Mouse (Mus musculus) myocyte (in vitro differentiated cells): ENCODE measurements around the gene Ikbke. TPM values are rescaled to one million over a fixed set of nuclear protein-coding genes. Genes with fewer than 3 reads are reported as not detected.

Experiments
- H3K27me3 ChIP-seq: one replicate; pipeline ENCODE4 v1.6.1; 2011; ENCODE audit not compliant: control insufficient read depth, insufficient read depth, insufficient read length
- H3K36me3 ChIP-seq: one replicate; pipeline ENCODE4 v1.6.1; 2011; ENCODE audit not compliant: control insufficient read depth, insufficient read depth
- H3K4me2 ChIP-seq: one replicate; pipeline ENCODE4 v1.6.1; 2011; ENCODE audit warnings: low read depth, control low read depth
- H3K4me3 ChIP-seq: one replicate; pipeline ENCODE4 v1.5.1; 2011; ENCODE audit warnings: mild to moderate bottlenecking, control low read depth, moderate library complexity
- H3K79me2 ChIP-seq: one replicate; pipeline ENCODE4 v1.6.1; 2011; ENCODE audit not compliant: control insufficient read depth, insufficient read depth
- H3ac ChIP-seq: one replicate; pipeline ENCODE4 v1.6.1; 2011; ENCODE audit not compliant: control insufficient read depth, insufficient read length
- CEBPB ChIP-seq: IDR thresholded peaks from 2 replicates; pipeline ENCODE4 v1.6.1; 2011; ENCODE audit warnings: mild to moderate bottlenecking, moderate library complexity; ENCODE audit not compliant: poor library complexity, insufficient read depth, severe bottlenecking
- E2F4 ChIP-seq: IDR thresholded peaks from one replicate; pipeline ENCODE4 v1.6.1; 2011; ENCODE audit warnings: mild to moderate bottlenecking, control low read depth, moderate library complexity; ENCODE audit not compliant: insufficient read depth
- MAX ChIP-seq: IDR thresholded peaks from one replicate; pipeline ENCODE4 v1.6.1; 2011; ENCODE audit warnings: low read depth, mild to moderate bottlenecking, control low read depth
- MYOD1 ChIP-seq, 3 experiments: IDR thresholded peaks; one replicate each; pipeline ENCODE4 v1.6.1; 2011; ENCODE audit warnings: control low read depth in 2 of 3, low read depth in 2 of 3, mild to moderate bottlenecking in 2 of 3, moderate library complexity in 1 of 3; ENCODE audit not compliant: insufficient read length in 2 of 3, control insufficient read depth in 1 of 3
- MYOG ChIP-seq, 3 experiments: IDR thresholded peaks; one replicate each; pipeline ENCODE4 v1.6.1; 2011; ENCODE audit warnings: control low read depth in 2 of 3, low read depth in 2 of 3, mild to moderate bottlenecking in 2 of 3; ENCODE audit not compliant: insufficient read length in 2 of 3, control insufficient read depth in 1 of 3, insufficient read depth in 1 of 3
- POLR2A ChIP-seq: IDR thresholded peaks from one replicate; pipeline ENCODE4 v1.6.1; 2011; ENCODE audit warnings: low read depth, mild to moderate bottlenecking, control low read depth, moderate library complexity; ENCODE audit not compliant: insufficient read length
- POLR2AphosphoS2 ChIP-seq: IDR thresholded peaks from one replicate; pipeline ENCODE4 v1.6.1; 2011; ENCODE audit warnings: low read depth, control low read depth; ENCODE audit not compliant: insufficient read length
- REST ChIP-seq: IDR thresholded peaks from one replicate; pipeline ENCODE4 v1.6.1; 2011; ENCODE audit warnings: mild to moderate bottlenecking, control low read depth, moderate library complexity; ENCODE audit not compliant: insufficient read depth, insufficient read length
- SRF ChIP-seq: IDR thresholded peaks from one replicate; pipeline ENCODE4 v1.6.1; 2011; ENCODE audit warnings: low read depth; ENCODE audit not compliant: control insufficient read depth, insufficient read length
- TCF12 ChIP-seq: IDR thresholded peaks from one replicate; pipeline ENCODE4 v1.6.1; 2011; ENCODE audit warnings: mild to moderate bottlenecking, control low read depth; ENCODE audit not compliant: poor library complexity, insufficient read depth, severe bottlenecking
- TCF3 ChIP-seq: IDR thresholded peaks from one replicate; pipeline ENCODE4 v1.6.1; 2011; ENCODE audit warnings: low read depth, control low read depth; ENCODE audit not compliant: insufficient read length
- USF1 ChIP-seq: IDR thresholded peaks from one replicate; pipeline ENCODE4 v1.6.1; 2011; ENCODE audit warnings: low read depth, mild to moderate bottlenecking, control low read depth, moderate library complexity
- polyA plus RNA-seq: library from polyadenylated mRNA; unstranded; fragments of >200 nt; fragmentation: generic; extraction: Trizol; gene quantifications from one replicate; pipeline ENCODE4 v1.2.1, GENCODE M21; 2012; ENCODE audit warnings: missing spikeins

The Ikbke gene
- polyA plus RNA-seq, 1 experiment: 1.7 TPM

- no peak overlapping the region for H3ac ChIP-seq
- no peaks in the 10 kb centered on the region for H3K79me2 ChIP-seq
- TF ChIP-seq MYOD1 (IDR thresholded peaks at IDR 0.05; ENCODE audit: control insufficient read depth in 1 of 3, insufficient read length in 2 of 3, low read depth in 2 of 3) (no peak), USF1 (no peak), TCF3 (no peak), E2F4 (no peak), SRF (no peak), MAX (no peak), POLR2AphosphoS2 (no peak), CEBPB (no peak)
- no peaks in the 10 kb centered on the region for H3K36me3 ChIP-seq
- H3K4me2 ChIP-seq: no peak overlapping the region
- H3K4me3 ChIP-seq: no peak overlapping the region
- no peaks in the 10 kb centered on the region for H3K27me3 ChIP-seq
These were observed 66.0 kb downstream of the Ikbke start for GRCm38 (mm10) chr1:131213361-131213760.

- no peak overlapping the region for H3ac ChIP-seq
- no peak overlapping the region for H3K4me3 ChIP-seq
- H3K79me2 ChIP-seq: no peaks in the 10 kb centered on the region
- no peaks in the 10 kb centered on the region for H3K36me3 ChIP-seq
- H3K4me2 ChIP-seq: no peak overlapping the region
- no peak for TF ChIP-seq REST
- no peak for TF ChIP-seq E2F4
- no peak for TF ChIP-seq MYOD1 (IDR thresholded peaks at IDR 0.05; ENCODE audit: control insufficient read depth in 1 of 3, insufficient read length in 2 of 3, low read depth in 2 of 3)
- TF ChIP-seq MAX: no peak
- no peak for TF ChIP-seq TCF3
- TF ChIP-seq POLR2A: no peak
- no peak for TF ChIP-seq SRF
- no peak for TF ChIP-seq TCF12
- TF ChIP-seq MYOG (IDR thresholded peaks at IDR 0.05; ENCODE audit: control insufficient read depth in 1 of 3, insufficient read depth in 1 of 3, insufficient read length in 2 of 3, low read depth in 2 of 3): no peak
- TF ChIP-seq USF1: no peak
- no peak for TF ChIP-seq CEBPB
- TF ChIP-seq POLR2AphosphoS2: no peak
- H3K27me3 ChIP-seq: no peaks in the 10 kb centered on the region
These were observed 66.5 kb downstream of the Ikbke start for GRCm38 (mm10) chr1:131212956-131213355.

GRCm38 (mm10) chr1:131211655-131212054 lies 67.8 kb downstream of the Ikbke start:
- TF ChIP-seq POLR2AphosphoS2: no peak
- TF ChIP-seq TCF3: no peak
- no peak for TF ChIP-seq MYOG (IDR thresholded peaks at IDR 0.05; ENCODE audit: control insufficient read depth in 1 of 3, insufficient read depth in 1 of 3, insufficient read length in 2 of 3, low read depth in 2 of 3)
- TF ChIP-seq MAX: no peak
- no peak for TF ChIP-seq SRF
- no peak for TF ChIP-seq POLR2A
- TF ChIP-seq REST: no peak
- no peak for TF ChIP-seq E2F4
- no peak for TF ChIP-seq TCF12
- Histone ChIP-seq H3ac (no peak overlapping the region), H3K27me3 (no peaks in the 10 kb centered on the region), H3K36me3 (no peaks in the 10 kb centered on the region), H3K79me2 (no peaks in the 10 kb centered on the region), H3K4me3 (no peak overlapping the region), H3K4me2 (no peak overlapping the region)

GRCm38 (mm10) chr1:131209971-131210426 lies 69.4 kb downstream of the Ikbke start:
- no peak overlapping the region for H3K4me2 ChIP-seq
- H3K36me3 ChIP-seq: no peaks in the 10 kb centered on the region
- no peaks in the 10 kb centered on the region for H3K27me3 ChIP-seq
- TF ChIP-seq SRF: no peak
- TF ChIP-seq CEBPB: peak; percentile 31; the same call in 1 of the 2 replicates
- TF ChIP-seq MYOD1 (IDR thresholded peaks at IDR 0.05; ENCODE audit: control insufficient read depth in 1 of 3, insufficient read length in 2 of 3, low read depth in 2 of 3): peak; percentile 24 to 62 (median 57)
- TF ChIP-seq MYOG (IDR thresholded peaks at IDR 0.05; ENCODE audit: control insufficient read depth in 1 of 3, insufficient read depth in 1 of 3, insufficient read length in 2 of 3, low read depth in 2 of 3): peak; percentile 3 to 86 (median 54)
- H3K4me3 ChIP-seq: no peak overlapping the region
- no peaks in the 10 kb centered on the region for H3K79me2 ChIP-seq
- H3ac ChIP-seq: no peak overlapping the region

GRCm38 (mm10) chr1:131208800-131209199 lies 70.6 kb downstream of the Ikbke start:
- no peaks in the 10 kb centered on the region for H3K79me2 ChIP-seq
- no peaks in the 10 kb centered on the region for H3K27me3 ChIP-seq
- H3K4me2 ChIP-seq: no peak overlapping the region
- no peak for TF ChIP-seq E2F4
- TF ChIP-seq MAX: no peak
- TF ChIP-seq REST: no peak
- no peak for TF ChIP-seq TCF12
- TF ChIP-seq POLR2AphosphoS2: no peak
- TF ChIP-seq TCF3: no peak
- TF ChIP-seq SRF: no peak
- TF ChIP-seq MYOD1 (IDR thresholded peaks at IDR 0.05; ENCODE audit: control insufficient read depth in 1 of 3, insufficient read length in 2 of 3, low read depth in 2 of 3): no peak
- no peak for TF ChIP-seq POLR2A
- no peak overlapping the region for H3K4me3 ChIP-seq
- no peak overlapping the region for H3ac ChIP-seq
- no peaks in the 10 kb centered on the region for H3K36me3 ChIP-seq
